Mouse (Mus musculus) WW6 (cell line): ENCODE data around the gene Olfr146.

Experiments used
- DNase-seq: peaks from one replicate; pipeline ENCODE4 v3.0.0-alpha.2; 2013; ENCODE audit warnings: low read depth, low spot score

Gene Olfr146

DNA sequence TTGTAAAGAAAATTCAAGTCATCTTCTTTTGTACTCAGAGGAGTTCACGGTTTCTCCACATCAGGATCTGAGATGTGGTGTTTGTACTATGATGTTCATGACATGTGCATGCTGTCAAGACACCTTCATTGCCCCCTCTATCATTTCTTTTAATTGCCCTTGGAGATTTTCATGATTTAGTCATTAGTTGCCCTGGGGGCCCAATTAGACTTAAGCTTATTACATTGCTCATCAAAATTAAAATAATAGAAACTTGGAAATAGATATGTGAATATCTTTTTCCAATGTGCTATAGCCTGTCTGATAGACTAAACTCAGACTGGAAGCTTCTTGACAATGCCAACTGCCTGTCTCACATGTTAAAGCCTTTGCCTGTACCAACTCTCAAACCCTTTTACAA lies at the start of gene Olfr146:
TSS of gene Olfr146 (minus strand) at position 101 of the 400 bp plus-strand sequence.
- no peak for DNase-seq

DNA sequence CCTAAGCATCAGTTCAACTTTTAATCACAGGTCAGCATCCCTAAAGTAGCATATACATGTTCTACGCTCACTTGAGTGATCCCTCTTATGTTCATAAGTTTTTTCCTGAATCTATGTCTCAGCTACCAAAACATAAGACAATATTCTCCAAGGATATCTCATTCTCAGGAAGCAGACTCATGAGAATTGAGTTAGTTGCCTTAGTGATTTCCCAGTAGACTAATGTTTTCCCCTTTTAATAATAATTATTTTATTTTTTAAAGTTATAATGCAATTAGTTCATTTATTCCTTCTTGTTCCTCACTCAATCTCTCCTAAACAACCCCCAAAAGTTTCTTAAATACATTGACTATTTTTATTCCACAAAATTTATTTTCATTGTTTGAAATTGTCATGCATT lies 41.7 kb upstream of the Olfr146 start, which contains the start of gene Olfr937:
TSS of gene Olfr937 (minus strand) at position 101 of the 400 bp plus-strand sequence.
- no peak for DNase-seq

DNA sequence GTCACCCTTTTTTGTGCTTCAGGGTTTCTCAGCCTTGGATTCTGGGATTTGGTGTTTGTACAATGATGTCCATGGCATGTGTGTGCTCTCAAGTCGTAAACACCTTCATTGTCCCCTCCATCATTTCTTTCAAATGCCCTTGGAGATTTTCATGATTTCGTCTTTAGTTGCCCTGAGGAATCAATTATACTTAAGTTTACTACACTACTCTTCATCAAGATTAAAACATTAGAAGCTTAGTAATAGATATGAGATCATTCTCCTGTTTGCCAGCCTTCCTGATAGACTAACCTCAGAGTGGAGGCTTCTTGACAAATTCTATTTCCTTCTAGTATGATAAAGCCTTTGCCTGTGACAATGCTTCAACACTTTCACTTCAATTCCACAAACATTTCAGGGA lies 23.6 kb downstream of the Olfr146 start, which contains the start of gene Olfr935:
TSS of gene Olfr935 (minus strand) at position 101 of the 400 bp plus-strand sequence.
- DNase-seq: no peak

DNA sequence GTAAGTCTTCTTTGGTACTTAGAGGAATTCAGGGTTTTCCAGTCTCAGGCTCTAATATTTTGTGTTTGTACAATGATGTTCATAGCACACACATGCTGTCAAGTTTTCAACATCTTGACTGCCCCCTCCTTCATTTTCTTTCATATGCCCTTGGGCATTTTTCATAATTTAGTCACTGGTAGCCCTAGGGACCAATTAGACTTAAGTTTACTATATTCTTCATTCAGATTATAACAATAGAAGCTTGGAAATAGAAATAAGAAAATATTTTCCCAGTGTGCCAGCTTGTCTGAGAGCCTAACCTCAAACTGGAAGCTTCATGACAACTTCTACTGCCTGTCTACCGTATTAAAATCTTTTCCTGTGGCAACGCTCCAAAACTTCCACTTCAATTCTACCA lies 35.0 kb downstream of the Olfr146 start, which contains the start of gene Olfr934:
TSS of gene Olfr934 (minus strand) at position 101 of the 400 bp plus-strand sequence.
- no peak for DNase-seq

DNA sequence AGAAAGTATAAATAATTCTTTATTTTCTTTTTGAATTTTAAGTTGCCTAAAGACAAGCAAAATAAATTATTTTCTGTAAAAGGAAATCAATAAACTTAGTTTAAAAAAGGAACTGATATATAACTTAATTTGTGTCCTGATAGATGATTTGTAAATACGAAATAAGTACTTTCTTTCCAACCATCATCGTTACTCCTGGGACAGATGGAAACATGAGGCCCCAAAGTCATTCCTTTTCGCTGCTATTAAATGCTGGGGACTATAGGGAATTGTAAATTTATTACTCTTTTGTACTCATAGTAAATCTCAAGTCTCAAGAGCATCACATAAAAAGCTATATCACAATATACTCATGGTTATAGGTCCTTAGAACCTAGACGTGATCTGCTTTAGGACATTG lies 51.2 kb downstream of the Olfr146 start, which contains the start of gene Olfr933:
TSS of gene Olfr933 (plus strand) at position 301 of the 400 bp plus-strand sequence.
- no peak for DNase-seq
